Mouse (Mus musculus) heart, embryonic 13.5 days (tissue): ENCODE measurements around the gene Rps25. TPM values are rescaled to one million over a fixed set of nuclear protein-coding genes. Genes with fewer than 3 reads are reported as not detected.
A peak's percentile ranks its signal among the peaks of the same experiment; 100 is the strongest.
"Not testable (repeated sequence)": the region's sequence is repeated elsewhere in the genome, so short reads cannot be mapped to it uniquely, and the experiment has no call there.

ENCODE experiments used
- ATAC-seq: fragments of 200-750 bp; cut with Nextera tagmentation; 2 replicates; pipeline ENCODE4 v1.8.0; 2017; ENCODE audit warnings: moderate TSS enrichment; ENCODE audit not compliant: insufficient number of reproducible peaks, low FRiP score, low TSS enrichment; ENCODE audit errors: extremely low read depth
- H3K27ac ChIP-seq: fragments of 300-500 bp; sonication (generic); replicated peaks from 2 replicates; pipeline ENCODE4 v1.5.1; 2015; ENCODE audit warnings: moderate library complexity, mild to moderate bottlenecking, inconsistent platforms
- H3K27me3 ChIP-seq: fragments of 300-500 bp; sonication (generic); replicated peaks from 2 replicates; pipeline ENCODE4 v1.6.1; 2015; ENCODE audit warnings: mild to moderate bottlenecking, inconsistent platforms
- H3K36me3 ChIP-seq: fragments of 300-500 bp; sonication (generic); 2 replicates; pipeline ENCODE4 v1.6.1; 2015; ENCODE audit warnings: mild to moderate bottlenecking, inconsistent platforms
- H3K4me1 ChIP-seq: fragments of 300-500 bp; sonication (generic); 2 replicates; pipeline ENCODE4 v1.6.1; 2015; ENCODE audit warnings: inconsistent platforms
- H3K4me2 ChIP-seq: fragments of 300-500 bp; sonication (generic); 2 replicates; pipeline ENCODE4 v1.6.1; 2015; ENCODE audit warnings: inconsistent platforms, mild to moderate bottlenecking, moderate library complexity
- H3K4me3 ChIP-seq: fragments of 300-500 bp; sonication (generic); 2 replicates; pipeline ENCODE4 v1.5.1; 2015; ENCODE audit warnings: moderate library complexity, mild to moderate bottlenecking, inconsistent platforms
- H3K9ac ChIP-seq: fragments of 300-500 bp; sonication (generic); 2 replicates; pipeline ENCODE4 v1.6.1; 2015; ENCODE audit warnings: inconsistent platforms, mild to moderate bottlenecking, moderate library complexity
- H3K9me3 ChIP-seq: fragments of 300-500 bp; sonication (generic); 2 replicates; pipeline ENCODE4 v1.6.1; 2016; ENCODE audit warnings: inconsistent platforms
- WGBS: fragments of 180-500 bp; shearing (Covaris S2); methylation state at CpG from one replicate; pipeline ENCODE4 v1.1.7; 2015; ENCODE audit warnings: mixed read lengths; 5-methylcytosine and 5-hydroxymethylcytosine counted together
- polyA plus RNA-seq: library from polyadenylated mRNA; unstranded; fragments of >200 nt; fragmentation: Nextera tagmentation; extraction: Ambion mirVana; gene quantifications from 2 replicates; pipeline ENCODE4 v1.2.1, GENCODE M21; 2015

The Rps25 gene
- polyA plus RNA-seq, 1 experiment from 2014 or later, result 1,048 TPM

DNA sequence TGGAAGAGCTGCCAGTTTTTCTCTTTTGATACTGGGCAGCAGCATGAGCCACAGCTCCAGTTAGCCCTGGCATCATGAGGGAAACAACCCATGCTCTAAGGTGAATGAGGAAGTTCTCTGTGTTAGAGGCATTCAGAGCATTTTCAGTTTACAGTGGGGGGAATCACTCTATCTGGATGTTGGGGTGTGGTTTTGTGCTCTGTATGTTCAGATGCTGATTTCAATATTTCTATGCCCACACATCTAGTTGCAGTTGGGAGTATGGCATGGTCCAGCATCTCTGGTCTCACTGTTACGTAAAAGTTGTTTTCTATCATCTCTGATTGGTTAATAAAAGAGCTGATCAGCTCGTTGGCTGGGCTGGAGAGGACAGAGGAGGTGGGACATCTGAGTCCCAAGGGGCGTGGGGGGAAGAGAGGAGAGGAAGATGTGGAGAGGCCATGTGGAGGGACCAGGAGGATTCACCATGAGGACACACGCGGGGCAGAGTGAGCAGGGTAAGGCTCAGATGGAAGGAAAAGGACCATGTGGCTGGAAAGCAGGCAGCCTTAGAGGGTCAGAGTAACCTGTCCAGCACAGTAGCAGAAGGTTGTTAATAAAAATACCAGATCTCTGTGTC, 13.4 kb downstream of the Rps25 start:
- WGBS, result 58% methylated on average over 5 of the region's 5 CpGs
- no peak overlapping the region for H3K9ac ChIP-seq
- peaks cover 12% of the 10 kb centered on the region for H3K36me3 ChIP-seq
- no peaks in the 10 kb centered on the region for H3K27me3 ChIP-seq
- H3K4me1 ChIP-seq, result peaks cover 14% of the 10 kb centered on the region
- no peak overlapping the region for H3K4me2 ChIP-seq
- no peaks in the 10 kb centered on the region for H3K9me3 ChIP-seq
- H3K27ac ChIP-seq, result no peak overlapping the region
- no peak for ATAC-seq
- no peak overlapping the region for H3K4me3 ChIP-seq

GRCm38 (mm10) chr9:44423576-44423975, 16.6 kb downstream of the Rps25 start:
- 78% methylated on average over 4 of the region's 4 CpGs for WGBS
- Histone ChIP-seq H3K27ac (no peak overlapping the region), H3K4me3 (no peak overlapping the region), H3K4me1 (peaks cover under 1% of the 10 kb centered on the region; the same call in 1 of the 2 replicates), H3K4me2 (no peak overlapping the region), H3K9me3 (no peaks in the 10 kb centered on the region), H3K9ac (no peak overlapping the region), H3K36me3 (no peaks in the 10 kb centered on the region), H3K27me3 (no peaks in the 10 kb centered on the region)
- no peak for ATAC-seq

DNA sequence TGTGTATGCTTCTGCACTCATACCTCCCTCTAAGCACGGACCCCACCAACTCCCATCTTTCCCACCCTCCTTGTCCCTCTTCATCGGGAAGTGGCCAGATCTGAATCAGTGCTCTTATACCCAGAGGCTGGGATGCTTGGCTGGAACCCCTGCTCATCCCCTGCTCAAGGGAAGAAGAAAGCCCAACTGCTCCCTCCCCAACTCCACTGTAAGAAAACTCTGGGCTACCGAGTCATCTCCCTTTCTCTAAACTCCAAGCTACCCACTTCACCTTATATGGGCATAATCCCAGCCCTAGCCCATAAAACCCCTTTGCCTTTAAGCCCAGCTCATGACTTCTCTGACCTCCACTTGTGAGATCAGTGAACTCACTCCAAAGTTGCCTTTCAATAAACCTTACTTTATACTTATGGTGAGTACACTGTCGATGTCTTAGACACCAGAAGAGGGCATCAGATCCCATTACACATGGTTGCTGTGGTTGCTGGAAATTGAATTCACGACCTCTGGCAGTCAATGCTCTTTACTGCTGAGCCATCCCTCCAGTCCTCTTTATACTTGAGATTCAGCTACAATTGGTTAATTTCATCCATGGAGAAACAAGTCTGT, 25.7 kb downstream of the Rps25 start:
- Histone ChIP-seq H3K4me2 (no peak overlapping the region), H3K9ac (no peak overlapping the region), H3K4me1 (no peaks in the 10 kb centered on the region), H3K9me3 (no peaks in the 10 kb centered on the region), H3K27me3 (no peaks in the 10 kb centered on the region; the same call in 1 of the 2 replicates), H3K36me3 (no peaks in the 10 kb centered on the region), H3K27ac (no peak overlapping the region), H3K4me3 (no peak overlapping the region)
- no peak for ATAC-seq
- whole genome bisulfite sequencing, result 39% methylated on average over 4 of the region's 5 CpGs

GRCm38 (mm10) chr9:44435747-44436146, 28.8 kb downstream of the Rps25 start:
- Histone ChIP-seq H3K27ac (no peak overlapping the region), H3K27me3 (no peaks in the 10 kb centered on the region; the same call in 1 of the 2 replicates), H3K9me3 (no peaks in the 10 kb centered on the region), H3K36me3 (no peaks in the 10 kb centered on the region), H3K4me1 (no peaks in the 10 kb centered on the region), H3K4me2 (no peak overlapping the region), H3K9ac (no peak overlapping the region), H3K4me3 (no peak overlapping the region)
- WGBS, result 75% methylated on average over 6 of the region's 6 CpGs
- ATAC-seq, result no peak

- WGBS, result 53% methylated on average over 19 of the region's 19 CpGs
- no peaks in the 10 kb centered on the region for H3K9me3 ChIP-seq
- H3K9ac ChIP-seq, result no peak within 1 kb of the TSS
- no peaks in the 10 kb centered on the region for H3K4me1 ChIP-seq
- H3K36me3 ChIP-seq, result no peaks in the 10 kb centered on the region
- no peak within 1 kb of the TSS for H3K4me2 ChIP-seq
- H3K4me3 ChIP-seq, result no peak within 1 kb of the TSS
- H3K27me3 ChIP-seq, result no peaks in the 10 kb centered on the region; the same call in 1 of the 2 replicates
- no peak for ATAC-seq
- H3K27ac ChIP-seq, result no peak within 1 kb of the TSS
Observed at GRCm38 (mm10) chr9:44440961-44441360, 34.0 kb downstream of the Rps25 start, which contains the start of gene Foxr1. Foxr1 (minus strand) TSS chr9:44441136.

DNA sequence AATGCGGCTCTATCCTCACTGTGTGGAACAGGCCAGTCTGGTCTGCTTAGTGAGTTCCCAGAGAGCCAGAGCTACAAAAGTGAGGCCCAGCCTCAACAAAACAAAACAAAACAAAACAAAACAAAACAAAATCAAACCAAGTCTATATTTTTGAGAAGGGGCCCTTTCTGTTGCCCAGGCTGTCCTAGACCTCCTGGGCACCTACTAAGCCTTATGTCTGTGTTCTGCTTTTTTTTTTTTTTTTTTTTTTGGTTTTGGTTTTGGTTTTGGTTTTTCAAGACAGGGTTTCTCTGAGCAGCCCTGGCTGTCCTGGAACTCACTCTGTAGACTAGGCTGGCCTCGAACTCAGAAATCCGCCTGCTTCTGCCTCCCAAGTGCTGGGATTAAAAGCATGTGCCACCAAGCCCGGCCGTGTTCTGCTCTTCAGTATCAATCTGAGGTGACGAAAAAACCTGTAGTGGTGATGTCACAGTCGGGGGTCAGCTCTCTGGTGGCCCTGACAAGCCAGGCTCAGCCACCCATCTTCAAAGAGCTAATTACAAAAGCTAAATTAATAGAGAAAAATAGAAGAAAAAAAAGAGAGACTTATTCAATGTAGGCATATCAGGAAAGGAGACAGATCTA, 37.6 kb downstream of the Rps25 start:
- not testable (repeated sequence) for H3K4me2 ChIP-seq, H3K27me3 ChIP-seq, H3K9me3 ChIP-seq, H3K4me3 ChIP-seq, H3K4me1 ChIP-seq, H3K27ac ChIP-seq, ATAC-seq, H3K36me3 ChIP-seq, H3K9ac ChIP-seq
- 63% methylated on average over 7 of the region's 7 CpGs for WGBS

GRCm38 (mm10) chr9:44450387-44450786, 43.4 kb downstream of the Rps25 start:
- Histone ChIP-seq H3K27ac (no peak overlapping the region), H3K27me3 (peaks cover 31% of the 10 kb centered on the region), H3K36me3 (no peaks in the 10 kb centered on the region), H3K4me2 (no peak overlapping the region), H3K4me1 (peaks cover 4% of the 10 kb centered on the region; the same call in 1 of the 2 replicates), H3K9me3 (no peaks in the 10 kb centered on the region), H3K9ac (no peak overlapping the region), H3K4me3 (no peak overlapping the region)
- ATAC-seq, result no peak

DNA sequence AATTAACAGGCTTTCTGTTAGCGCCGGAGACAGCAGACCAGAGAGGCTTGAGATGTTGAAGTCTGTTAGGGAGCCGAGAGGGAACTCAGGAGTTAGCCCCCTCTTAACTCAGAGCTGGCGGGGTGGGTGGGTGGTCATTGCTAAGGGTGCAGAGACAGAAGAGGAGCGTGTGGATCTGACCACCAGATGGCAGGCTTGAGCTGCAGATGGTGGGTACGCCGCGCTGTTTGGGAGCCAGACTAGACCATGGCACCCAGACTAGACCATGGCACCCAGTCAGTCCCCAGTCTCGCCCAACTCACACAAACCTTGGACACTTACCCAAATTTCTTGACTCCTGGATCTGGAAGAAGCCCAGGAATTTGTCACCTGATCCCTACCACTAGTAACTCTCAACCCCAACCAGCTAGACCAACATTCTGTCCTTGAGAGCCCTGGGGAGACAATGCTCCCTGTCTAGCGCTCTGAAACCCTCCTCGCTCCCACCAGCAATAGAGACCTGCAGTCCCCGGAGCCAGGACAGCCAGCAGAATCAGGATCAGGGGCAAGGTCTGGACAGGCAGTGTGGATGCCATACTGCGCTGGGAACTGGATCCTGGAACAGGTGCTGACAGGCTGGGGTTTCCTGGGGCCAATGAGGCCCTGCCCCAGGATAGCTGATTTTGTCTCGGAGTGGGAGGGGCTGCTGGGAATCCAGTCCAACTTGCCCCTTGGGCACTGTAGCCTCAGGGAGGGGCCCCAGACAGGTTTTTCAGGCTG, 47.4 kb downstream of the Rps25 start:
- Histone ChIP-seq H3K4me2 (peak overlapping the region; percentile 33), H3K9ac (no peak overlapping the region), H3K27me3 (peaks cover 60% of the 10 kb centered on the region), H3K27ac (no peak overlapping the region), H3K9me3 (no peaks in the 10 kb centered on the region), H3K4me3 (no peak overlapping the region), H3K4me1 (peaks cover 4% of the 10 kb centered on the region; the same call in 1 of the 2 replicates), H3K36me3 (no peaks in the 10 kb centered on the region)
- no peak for ATAC-seq
- 6% methylated on average over 14 of the region's 14 CpGs for WGBS

GRCm38 (mm10) chr9:44454891-44455220, 47.9 kb downstream of the Rps25 start, which contains the start of gene Upk2:
Upk2 (minus strand) TSS chr9:44454976.
- WGBS, result 19% methylated on average over 4 of the region's 4 CpGs
- Histone ChIP-seq H3K4me1 (peaks cover 4% of the 10 kb centered on the region; the same call in 1 of the 2 replicates), H3K27me3 (peaks cover 60% of the 10 kb centered on the region), H3K4me3 (no peak within 1 kb of the TSS), H3K36me3 (no peaks in the 10 kb centered on the region), H3K4me2 (peak within 1 kb of the TSS; percentile 33), H3K27ac (no peak within 1 kb of the TSS), H3K9ac (no peak within 1 kb of the TSS), H3K9me3 (no peaks in the 10 kb centered on the region)
- ATAC-seq, result no peak

- peaks cover 4% of the 10 kb centered on the region; the same call in 1 of the 2 replicates for H3K4me1 ChIP-seq
- ATAC-seq, result no peak
- H3K27me3 ChIP-seq, result peaks cover 68% of the 10 kb centered on the region
- H3K9ac ChIP-seq, result no peak overlapping the region
- no peaks in the 10 kb centered on the region for H3K9me3 ChIP-seq
- WGBS, result 11% methylated on average over 11 of the region's 11 CpGs
- H3K4me2 ChIP-seq, result no peak overlapping the region
- H3K4me3 ChIP-seq, result no peak overlapping the region
- no peaks in the 10 kb centered on the region for H3K36me3 ChIP-seq
- H3K27ac ChIP-seq, result no peak overlapping the region
Observed at GRCm38 (mm10) chr9:44457035-44457742, 50.2 kb downstream of the Rps25 start.
